Mouse (Mus musculus) erythroblast, embryonic 14.5 days (primary cell): Measurements from ENCODE around the gene Gm6525. TPM values are rescaled to one million over a fixed set of nuclear protein-coding genes. Genes with fewer than 3 reads are reported as not detected.

ENCODE experiments used
- H3K27me3 ChIP-seq: 2 replicates; pipeline ENCODE4 v1.6.1; 2012; ENCODE audit warnings: inconsistent platforms; ENCODE audit not compliant: control insufficient read depth
- H3K36me3 ChIP-seq: 2 replicates; pipeline ENCODE4 v1.6.1; 2012; ENCODE audit warnings: mild to moderate bottlenecking, inconsistent platforms; ENCODE audit not compliant: control insufficient read depth
- H3K4me1 ChIP-seq: 2 replicates; pipeline ENCODE4 v1.6.1; 2012; ENCODE audit warnings: inconsistent platforms; ENCODE audit not compliant: control insufficient read depth
- H3K4me3 ChIP-seq: replicated peaks from 2 replicates; pipeline ENCODE3; 2012; ENCODE audit warnings: moderate library complexity, mild to moderate bottlenecking, inconsistent platforms
- H3K9me3 ChIP-seq: 2 replicates; pipeline ENCODE4 v1.6.1; 2012; ENCODE audit warnings: low read length, inconsistent platforms, mixed read lengths; ENCODE audit not compliant: control insufficient read depth
- GATA1 ChIP-seq: IDR thresholded peaks from 2 replicates; pipeline ENCODE4 v1.6.1; 2012; ENCODE audit warnings: low read length, inconsistent platforms, mixed read lengths
- TAL1 ChIP-seq: IDR thresholded peaks from 3 replicates; pipeline ENCODE4 v1.6.1; 2012; ENCODE audit warnings: low read length, inconsistent platforms, mixed read lengths
- polyA plus RNA-seq: library from polyadenylated mRNA; stranded (reverse); fragments of >175 nt; gene quantifications from 2 replicates; pipeline ENCODE4 v1.2.3, GENCODE M21; 2012

Gm6525 gene
- polyA plus RNA-seq, 1 experiment, result not detected

DNA sequence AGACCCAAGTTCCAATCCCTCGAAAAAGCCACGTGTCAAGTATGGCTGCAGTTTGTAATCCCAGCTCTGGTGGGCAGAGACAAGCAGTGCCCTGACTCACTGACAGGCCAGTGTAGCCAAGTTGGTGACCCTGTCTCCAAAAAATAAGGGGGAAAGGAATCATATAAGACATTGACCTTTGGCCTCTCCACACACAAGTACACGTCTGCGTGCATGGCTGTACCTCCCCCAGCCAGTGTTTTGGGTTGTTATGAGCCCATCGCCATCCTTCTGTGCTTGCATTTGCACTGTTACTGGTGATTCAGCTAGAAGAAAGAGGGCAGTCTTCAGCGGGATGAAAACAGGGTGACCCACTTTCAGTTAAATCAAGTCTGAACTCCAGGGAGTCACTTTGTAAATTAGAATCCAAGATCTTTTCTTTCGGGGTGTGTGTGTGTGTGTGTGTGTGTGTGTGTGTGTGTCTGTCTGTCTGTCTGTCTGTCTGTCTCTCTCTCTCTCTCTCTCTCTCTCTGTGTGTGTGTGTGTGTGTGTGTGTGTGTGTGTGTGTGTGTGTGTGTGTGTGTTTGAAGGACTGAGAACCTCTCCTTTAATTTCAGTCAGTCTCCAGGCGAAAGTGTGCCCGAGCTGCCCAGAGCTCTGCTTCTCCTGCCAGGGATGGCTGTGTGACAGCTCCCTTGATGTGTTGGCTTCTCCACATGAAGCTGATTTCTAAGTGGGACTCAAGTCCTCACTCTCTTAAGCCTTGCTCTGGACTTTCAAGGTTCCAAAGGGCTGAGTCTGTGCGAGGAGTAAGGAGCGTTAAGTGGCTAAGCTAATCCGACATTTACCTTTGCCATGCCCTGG lies 43.4 kb downstream of the Gm6525 start:
- TF ChIP-seq GATA1, result no peak
- no peak for TF ChIP-seq TAL1
- H3K9me3 ChIP-seq, result no peaks in the 10 kb centered on the region
- peaks cover 45% of the 10 kb centered on the region for H3K27me3 ChIP-seq
- no peak overlapping the region for H3K4me3 ChIP-seq
- no peaks in the 10 kb centered on the region for H3K4me1 ChIP-seq
- no peaks in the 10 kb centered on the region for H3K36me3 ChIP-seq

DNA sequence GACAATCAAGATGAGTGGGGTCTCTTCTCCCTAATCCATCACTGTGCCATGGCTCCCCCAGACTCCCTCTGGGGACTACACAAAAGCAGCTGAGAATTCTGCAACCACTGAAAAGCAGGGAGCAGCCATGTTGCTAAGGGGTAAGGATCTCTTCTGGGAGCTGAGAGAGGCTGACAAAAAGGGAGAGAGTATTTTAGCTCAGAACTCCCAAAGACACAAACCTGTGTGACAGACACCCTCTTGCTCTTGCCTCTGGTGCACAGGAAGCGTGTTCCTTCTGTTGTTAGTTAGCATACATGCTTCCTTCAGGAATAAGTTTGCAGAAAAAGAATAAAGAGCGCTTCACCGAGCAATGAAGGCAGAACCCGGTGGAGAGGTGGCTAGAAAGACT lies 44.1 kb downstream of the Gm6525 start:
- H3K27me3 ChIP-seq, result peaks cover 46% of the 10 kb centered on the region
- TF ChIP-seq TAL1 (no peak), GATA1 (no peak)
- no peaks in the 10 kb centered on the region for H3K4me1 ChIP-seq
- no peaks in the 10 kb centered on the region for H3K9me3 ChIP-seq
- no peaks in the 10 kb centered on the region for H3K36me3 ChIP-seq
- no peak overlapping the region for H3K4me3 ChIP-seq

DNA sequence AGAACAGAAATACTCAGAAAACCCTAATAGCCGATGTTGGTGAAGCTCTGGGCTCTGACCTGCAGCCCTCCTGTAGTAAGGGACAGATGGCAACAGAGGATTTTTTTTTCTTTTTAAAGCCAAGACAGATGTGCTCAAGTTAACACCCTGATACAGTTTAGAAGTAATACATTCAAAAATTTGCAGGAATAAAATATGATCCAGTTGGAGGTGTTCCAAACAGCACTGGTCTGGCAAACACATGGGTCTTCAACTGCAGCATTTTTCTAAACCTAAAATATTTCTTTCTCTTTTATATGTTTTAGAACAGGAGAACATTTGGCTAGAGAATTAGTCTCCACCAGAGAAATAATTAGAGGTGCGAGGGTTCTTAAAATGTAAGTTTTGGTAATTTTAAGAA lies 44.6 kb downstream of the Gm6525 start:
- Histone ChIP-seq H3K36me3 (no peaks in the 10 kb centered on the region), H3K27me3 (peaks cover 50% of the 10 kb centered on the region), H3K4me3 (no peak overlapping the region), H3K9me3 (no peaks in the 10 kb centered on the region), H3K4me1 (no peaks in the 10 kb centered on the region)
- TF ChIP-seq GATA1 (no peak), TAL1 (no peak)

DNA sequence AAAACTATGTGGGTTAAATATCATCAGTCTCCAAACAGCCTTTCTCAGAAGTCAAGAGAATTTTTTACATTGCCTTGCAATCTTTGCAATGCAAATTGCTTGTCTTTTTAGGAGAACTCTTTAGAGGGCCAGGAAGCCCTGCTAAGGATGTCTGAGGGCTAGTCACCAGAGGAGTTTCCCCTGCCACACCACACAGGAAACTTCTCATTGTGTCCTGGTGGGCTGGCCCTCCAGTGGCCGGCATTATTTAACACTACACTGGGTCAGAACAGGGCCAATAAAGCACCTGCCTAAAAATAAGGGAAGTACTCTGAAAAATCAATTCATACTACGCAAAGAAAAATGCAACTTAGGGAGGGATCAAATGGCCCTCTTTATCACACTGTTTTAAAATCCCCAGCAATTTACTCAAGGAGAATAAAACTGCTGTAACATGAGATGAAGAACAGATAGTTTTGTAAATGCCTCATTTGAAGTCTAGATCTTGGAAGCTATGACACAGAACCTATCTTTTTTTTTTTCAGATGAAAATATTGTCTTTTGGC lies 45.3 kb downstream of the Gm6525 start:
- Histone ChIP-seq H3K36me3 (no peaks in the 10 kb centered on the region), H3K27me3 (peaks cover 56% of the 10 kb centered on the region), H3K4me1 (no peaks in the 10 kb centered on the region), H3K9me3 (no peaks in the 10 kb centered on the region), H3K4me3 (no peak overlapping the region)
- TF ChIP-seq TAL1 (no peak), GATA1 (no peak)

DNA sequence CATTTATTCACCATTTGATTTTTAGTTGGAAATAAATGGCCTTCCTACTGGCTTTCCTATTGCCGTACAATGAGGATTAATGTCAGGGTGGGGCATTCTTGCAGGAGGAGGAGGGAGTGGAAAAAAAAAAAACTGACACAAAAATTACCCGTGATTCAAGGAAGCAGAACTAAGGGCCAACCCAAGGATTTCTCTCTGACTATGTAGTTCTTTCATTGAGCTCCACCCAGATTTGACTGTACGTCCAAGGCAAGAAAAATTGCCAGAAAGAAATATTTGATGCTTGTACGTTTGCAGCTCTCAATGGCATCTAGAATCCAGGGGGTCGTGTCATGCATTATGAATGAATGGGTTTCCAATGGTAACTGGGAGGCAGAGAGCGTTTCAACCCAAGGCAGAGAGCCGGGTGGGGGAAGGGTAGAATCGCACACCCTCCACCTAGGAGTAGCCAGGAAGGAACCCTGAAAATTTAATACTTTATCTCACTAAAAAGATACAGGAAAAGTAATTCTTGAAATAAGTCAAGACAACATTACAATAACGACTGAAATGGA lies 45.9 kb downstream of the Gm6525 start:
- H3K9me3 ChIP-seq, result no peaks in the 10 kb centered on the region
- H3K4me3 ChIP-seq, result no peak overlapping the region
- H3K4me1 ChIP-seq, result no peaks in the 10 kb centered on the region
- TF ChIP-seq TAL1 (no peak), GATA1 (no peak)
- H3K36me3 ChIP-seq, result no peaks in the 10 kb centered on the region
- peaks cover 57% of the 10 kb centered on the region for H3K27me3 ChIP-seq

DNA sequence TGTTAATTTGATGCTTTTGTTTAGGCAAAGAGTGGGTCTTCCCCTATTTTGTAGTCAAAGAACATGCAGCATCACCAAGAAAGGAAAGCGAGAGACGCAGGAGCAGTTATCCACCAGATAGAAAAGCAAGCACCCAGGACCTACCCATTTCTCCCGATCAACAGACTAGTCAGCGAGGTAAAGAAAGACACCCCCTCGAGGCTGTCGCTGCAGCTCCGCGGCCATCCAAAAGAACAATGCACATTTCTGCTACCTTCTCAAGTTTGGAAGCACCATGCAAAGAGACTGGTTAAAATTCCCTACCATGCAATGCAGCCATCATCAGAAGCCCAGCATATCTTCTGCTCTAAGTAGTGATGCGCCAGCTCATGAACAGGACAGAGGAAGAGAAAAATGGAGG lies 46.4 kb downstream of the Gm6525 start:
- no peaks in the 10 kb centered on the region for H3K9me3 ChIP-seq
- TF ChIP-seq TAL1 (no peak), GATA1 (no peak)
- no peaks in the 10 kb centered on the region for H3K36me3 ChIP-seq
- peaks cover 57% of the 10 kb centered on the region for H3K27me3 ChIP-seq
- H3K4me3 ChIP-seq, result no peak overlapping the region
- no peaks in the 10 kb centered on the region for H3K4me1 ChIP-seq

DNA sequence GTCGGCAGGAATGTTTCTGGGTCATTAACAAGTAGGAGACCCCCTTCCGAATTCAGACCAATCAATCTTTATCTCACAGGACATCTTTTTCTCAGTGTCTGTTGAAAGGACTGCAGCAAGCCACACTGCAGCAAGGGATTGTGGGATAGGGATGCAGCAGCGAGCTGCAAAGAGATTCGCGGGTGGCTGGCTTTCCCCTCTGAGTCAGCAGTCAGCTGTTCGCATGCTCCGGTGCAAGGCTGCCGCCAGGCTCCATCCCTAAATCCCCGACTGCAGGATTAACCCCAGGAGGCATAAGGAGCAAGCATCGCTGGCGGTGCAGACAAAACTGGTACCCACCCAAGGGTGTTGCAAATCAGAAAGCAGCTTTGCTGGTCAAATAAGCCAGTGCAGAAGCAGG lies 46.8 kb downstream of the Gm6525 start:
- H3K4me1 ChIP-seq, result no peaks in the 10 kb centered on the region
- H3K27me3 ChIP-seq, result peaks cover 57% of the 10 kb centered on the region
- no peaks in the 10 kb centered on the region for H3K36me3 ChIP-seq
- H3K4me3 ChIP-seq, result no peak overlapping the region
- TF ChIP-seq GATA1 (no peak), TAL1 (no peak)
- no peaks in the 10 kb centered on the region for H3K9me3 ChIP-seq

Other genes starting within 250 kb of the Gm6525 start
- 9.3 and 10.8 TPM in 2 replicates for gene Tmem131l, start 133.9 kb upstream of the Gm6525 start, polyA plus RNA-seq
- 0.12 and 0.16 TPM in 2 replicates for gene Mnd1, start 18.3 kb upstream of the Gm6525 start, polyA plus RNA-seq
- gene Trim2, start 132.8 kb downstream of the Gm6525 start, polyA plus RNA-seq, result 0.02 TPM in 1 of 2 replicates, not detected in the other